Mouse (Mus musculus): Measurements from ENCODE around the gene Hivep3. TPM values are rescaled to one million over a fixed set of nuclear protein-coding genes. Genes with fewer than 3 reads are reported as not detected.

Gene Hivep3
- total and polyA plus RNA-seq, 3 experiments: not detected

DNA sequence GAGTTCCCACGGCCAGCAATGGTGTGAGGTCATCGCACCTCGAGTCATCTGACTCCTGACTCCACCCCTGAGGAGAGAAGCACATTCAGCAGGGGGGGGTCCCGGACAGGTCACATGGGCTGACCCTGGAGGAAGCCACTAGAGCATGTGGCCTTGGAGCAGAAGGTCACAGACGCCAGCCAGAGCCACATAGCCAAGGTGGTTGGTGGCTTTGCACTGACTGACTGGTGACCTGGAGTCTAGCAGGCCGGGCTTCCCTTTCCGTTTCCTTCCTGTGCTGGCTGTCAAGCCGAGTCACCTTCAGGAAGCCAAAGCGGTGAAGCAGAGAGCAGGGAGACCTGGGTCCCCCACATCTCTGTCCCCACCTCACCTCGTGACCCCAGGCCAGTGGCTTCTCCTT, 278.2 kb downstream of the Hivep3 start:
- H3K9me3 ChIP-seq (replicated peaks; ENCODE audit: insufficient read depth, low read length): no peaks in the 10 kb centered on the region
- H3K9ac ChIP-seq (ENCODE audit: control insufficient read depth, low read depth, low read length, poor library complexity, severe bottlenecking): no peak overlapping the region
- TF ChIP-seq JUND (IDR thresholded peaks at IDR 0.05; ENCODE audit: low read depth, low read length) (no peak), KAT2A (conservative IDR thresholded peaks at IDR 0.05; ENCODE audit: low read depth, low read length) (no peak), USF1 (IDR thresholded peaks at IDR 0.05; ENCODE audit: low read depth, low read length) (no peak), TCF12 (IDR thresholded peaks at IDR 0.05; ENCODE audit: low read depth, low read length) (no peak), MAFK (IDR thresholded peaks at IDR 0.05; ENCODE audit: borderline replicate concordance, low read depth, low read length) (no peak), POLR2AphosphoS5 (IDR thresholded peaks at IDR 0.05; ENCODE audit: borderline replicate concordance, low read depth, low read length) (no peak), NRF1 (IDR thresholded peaks at IDR 0.05; ENCODE audit: insufficient read depth, low read depth, low read length, poor library complexity, severe bottlenecking) (no peak), MAZ (IDR thresholded peaks at IDR 0.05; ENCODE audit: low read depth, low read length) (no peak), ZNF384 (IDR thresholded peaks at IDR 0.05; ENCODE audit: low read depth, low read length) (no peak), MYB (IDR thresholded peaks at IDR 0.05; ENCODE audit: low read depth, low read length) (no peak), POLR2AphosphoS2 (IDR thresholded peaks at IDR 0.05; ENCODE audit: low read length) (no peak), CHD2 (IDR thresholded peaks at IDR 0.05; ENCODE audit: low read length) (no peak), MAX (IDR thresholded peaks at IDR 0.05; ENCODE audit: low read length) (no peak), ETS1 (IDR thresholded peaks at IDR 0.05; ENCODE audit: low read depth, low read length) (no peak), ZKSCAN1 (IDR thresholded peaks at IDR 0.05; ENCODE audit: low read depth, low read length) (no peak)
- H3K4me1 ChIP-seq (ENCODE audit: control insufficient read depth in 1 of 2, insufficient read depth in 2 of 2, low read length in 2 of 2): no peaks in the 10 kb centered on the region
- H3K27me3 ChIP-seq (ENCODE audit: control insufficient read depth in 1 of 2, insufficient read depth in 2 of 2, low read length in 2 of 2): no peaks in the 10 kb centered on the region
- no peak overlapping the region for H3K27ac ChIP-seq (ENCODE audit: control insufficient read depth, low read depth, low read length)
- no peak for DNase-seq (ENCODE audit: low read depth, low spot score)
- H3K79me2 ChIP-seq (ENCODE audit: control insufficient read depth, insufficient read depth, low read length, poor library complexity): no peaks in the 10 kb centered on the region
- no peaks in the 10 kb centered on the region for H3K36me3 ChIP-seq (ENCODE audit: control insufficient read depth in 1 of 2, insufficient read depth in 2 of 2, low read length in 2 of 2)
- H3K4me3 ChIP-seq (ENCODE audit: control insufficient read depth in 1 of 2, insufficient read depth in 1 of 2, low read depth in 2 of 2, low read length in 2 of 2): no peak overlapping the region

DNA sequence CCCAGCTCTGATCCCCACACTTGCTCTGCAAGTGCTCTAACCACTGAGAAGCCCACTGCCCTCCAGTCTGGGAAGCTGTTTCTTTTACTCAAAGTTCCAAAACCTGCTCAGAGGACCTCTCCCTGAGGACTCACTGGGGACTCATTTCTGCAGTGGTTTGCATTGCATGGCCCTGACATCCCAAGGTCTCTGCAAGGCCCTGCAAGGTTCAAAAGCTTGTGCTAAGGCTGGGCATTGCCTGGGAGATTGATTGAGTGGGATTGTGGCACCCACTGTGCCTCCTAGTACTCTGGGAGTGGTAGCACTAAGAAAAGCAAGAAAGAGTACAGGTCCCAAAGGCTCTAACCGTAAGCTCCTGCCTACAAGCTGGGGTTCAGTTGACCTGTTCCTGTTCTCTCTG, 279.3 kb downstream of the Hivep3 start:
- DNase-seq (ENCODE audit: low read depth, low spot score): no peak
- Histone ChIP-seq H3K27ac (ENCODE audit: control insufficient read depth, low read depth, low read length) (no peak overlapping the region), H3K4me3 (ENCODE audit: control insufficient read depth in 1 of 2, insufficient read depth in 1 of 2, low read depth in 2 of 2, low read length in 2 of 2) (no peak overlapping the region), H3K27me3 (ENCODE audit: control insufficient read depth in 1 of 2, insufficient read depth in 2 of 2, low read length in 2 of 2) (no peaks in the 10 kb centered on the region), H3K79me2 (ENCODE audit: control insufficient read depth, insufficient read depth, low read length, poor library complexity) (no peaks in the 10 kb centered on the region), H3K9ac (ENCODE audit: control insufficient read depth, low read depth, low read length, poor library complexity, severe bottlenecking) (no peak overlapping the region), H3K4me1 (ENCODE audit: control insufficient read depth in 1 of 2, insufficient read depth in 2 of 2, low read length in 2 of 2) (no peaks in the 10 kb centered on the region), H3K9me3 (replicated peaks; ENCODE audit: insufficient read depth, low read length) (no peaks in the 10 kb centered on the region), H3K36me3 (ENCODE audit: control insufficient read depth in 1 of 2, insufficient read depth in 2 of 2, low read length in 2 of 2) (no peaks in the 10 kb centered on the region)
- TF ChIP-seq EP300 (IDR thresholded peaks at IDR 0.05; ENCODE audit: low read depth in 1 of 2, low read length in 2 of 2) (no peak), USF1 (IDR thresholded peaks at IDR 0.05; ENCODE audit: low read depth, low read length) (no peak), MYC (IDR thresholded peaks at IDR 0.05; ENCODE audit: low read depth, low read length) (no peak), POLR2AphosphoS2 (IDR thresholded peaks at IDR 0.05; ENCODE audit: low read length) (no peak), TBP (IDR thresholded peaks at IDR 0.05; ENCODE audit: low read depth, low read length) (no peak), SMC3 (IDR thresholded peaks at IDR 0.05; ENCODE audit: low read depth, low read length) (no peak), ZC3H11A (IDR thresholded peaks at IDR 0.05; ENCODE audit: low read depth, low read length) (no peak), MAX (IDR thresholded peaks at IDR 0.05; ENCODE audit: low read length) (no peak), NRF1 (IDR thresholded peaks at IDR 0.05; ENCODE audit: insufficient read depth, low read depth, low read length, poor library complexity, severe bottlenecking) (no peak), NELFE (IDR thresholded peaks at IDR 0.05; ENCODE audit: low read depth, low read length) (no peak), HCFC1 (IDR thresholded peaks at IDR 0.05; ENCODE audit: low read depth, low read length) (no peak), BHLHE40 (IDR thresholded peaks at IDR 0.05; ENCODE audit: borderline replicate concordance, low read depth, low read length) (no peak), ZKSCAN1 (IDR thresholded peaks at IDR 0.05; ENCODE audit: low read depth, low read length) (no peak), CTCF (IDR thresholded peaks at IDR 0.05 in 2 of 3, conservative IDR thresholded peaks at IDR 0.05 in 1 of 3; ENCODE audit: control insufficient read depth in 1 of 3, insufficient read depth in 1 of 3, low read depth in 2 of 3, low read length in 3 of 3, poor library complexity in 1 of 3, severe bottlenecking in 1 of 3) (no peak), CHD1 (IDR thresholded peaks at IDR 0.05; ENCODE audit: low read depth, low read length) (no peak), UBTF (IDR thresholded peaks at IDR 0.05; ENCODE audit: borderline replicate concordance, insufficient read depth, low read depth, low read length) (no peak), TCF12 (IDR thresholded peaks at IDR 0.05; ENCODE audit: low read depth, low read length) (no peak), GATA1 (IDR thresholded peaks at IDR 0.05; ENCODE audit: low read depth, low read length) (no peak)

Data from MEL (cell line).